Mouse (Mus musculus) layer of hippocampus, postnatal 14 days (tissue): ENCODE data around the gene Zfp78. TPM values are rescaled to one million over a fixed set of nuclear protein-coding genes. Genes with fewer than 3 reads are reported as not detected.
"Not testable (repeated sequence)": the region's sequence is repeated elsewhere in the genome, so short reads cannot be mapped to it uniquely, and the experiment has no call there.

Source experiments
- DNase-seq, 2 experiments: peaks; one replicate each; pipeline ENCODE4 v3.0.0; 2021 to 2022; ENCODE audit warnings: low spot score in 2 of 2, mixed read lengths in 1 of 2
- long read RNA-seq, 2 experiments: library from polyadenylated mRNA; stranded (forward); transcript quantifications; one replicate each; pipeline ENCODE4 v2.0.0; 2021
- total RNA-seq, 2 experiments: library from RNA; stranded (reverse); gene quantifications; 2 replicates each; pipeline ENCODE4 v1.2.3; 2021

The Zfp78 gene
- 1 to 10 TPM; 4.1 to 5.9 TPM for total RNA-seq
- long read RNA-seq, experiment 1, partial matches to known transcripts: 0 of 3 reads
- long read RNA-seq, experiment 1, other reads (novel, unspliced or antisense): 1 of 3 reads
- long read RNA-seq, experiment 2, partial matches to known transcripts: 1 of 6 reads
- long read RNA-seq, experiment 2, other reads (novel, unspliced or antisense): 5 of 6 reads

DNA sequence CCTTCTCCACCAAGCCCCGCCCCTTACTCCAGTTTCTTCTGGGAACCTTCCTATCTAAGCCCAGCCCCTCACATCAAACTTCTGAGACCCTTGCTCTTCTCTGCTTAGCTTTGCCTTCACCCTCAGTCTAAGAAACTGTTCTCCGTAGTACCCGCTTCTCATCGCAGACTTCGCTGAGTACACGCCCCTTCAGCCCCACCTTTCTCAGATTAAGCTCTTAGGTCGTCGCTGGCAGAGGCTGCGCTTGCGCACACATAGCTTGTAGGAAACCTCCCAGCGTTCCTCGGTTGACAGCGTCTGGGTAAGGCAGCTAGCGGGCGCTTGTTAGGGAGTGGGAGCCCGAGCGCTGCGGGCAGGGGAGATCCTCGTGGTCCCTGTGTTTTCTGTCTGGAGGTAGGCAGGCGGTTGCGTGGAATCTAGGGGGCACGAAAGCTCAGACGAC lies at the start of gene Zfp78:
Gene Zfp78 (plus strand): TSS at position 234 of the 442 bp plus-strand sequence.
- peak in 1 of 2 experiments; percentile 89 for DNase-seq

DNA sequence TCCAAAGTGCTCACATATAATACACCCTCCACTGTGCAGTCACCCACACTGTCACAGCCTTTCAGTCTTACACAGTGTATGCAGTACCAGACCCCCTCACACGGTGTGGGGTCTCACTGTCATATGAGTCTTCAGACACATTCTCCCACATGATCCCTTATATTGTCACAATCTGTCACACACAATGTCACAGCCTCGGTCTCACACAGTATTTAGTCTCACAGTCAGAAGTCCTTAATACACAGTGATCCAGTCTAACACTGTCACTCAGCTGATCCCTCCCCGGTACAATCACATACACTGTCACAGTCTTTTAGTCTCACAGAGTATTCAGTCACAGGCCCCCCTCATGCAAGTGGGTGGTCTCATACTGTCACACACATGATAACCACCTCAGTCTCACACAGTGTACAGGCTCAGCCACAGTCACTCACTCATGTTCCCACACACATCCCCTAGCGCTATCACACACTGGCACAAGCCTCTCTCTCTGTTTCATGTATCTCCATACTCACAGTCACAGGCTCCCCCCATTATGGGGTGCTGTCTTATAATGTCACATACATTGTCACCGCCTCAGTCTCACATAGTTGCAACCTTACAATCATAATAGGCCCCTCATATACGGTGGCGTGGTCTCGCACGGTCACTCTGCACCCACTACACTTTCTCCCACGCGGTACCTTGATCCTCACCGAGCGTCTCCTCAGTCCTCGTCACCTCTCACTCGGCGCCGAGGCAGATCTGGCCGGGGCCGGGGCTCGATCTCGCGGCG lies 32.4 kb upstream of the Zfp78 start:
- peak in 1 of 2 experiments; percentile 45 for DNase-seq

DNA sequence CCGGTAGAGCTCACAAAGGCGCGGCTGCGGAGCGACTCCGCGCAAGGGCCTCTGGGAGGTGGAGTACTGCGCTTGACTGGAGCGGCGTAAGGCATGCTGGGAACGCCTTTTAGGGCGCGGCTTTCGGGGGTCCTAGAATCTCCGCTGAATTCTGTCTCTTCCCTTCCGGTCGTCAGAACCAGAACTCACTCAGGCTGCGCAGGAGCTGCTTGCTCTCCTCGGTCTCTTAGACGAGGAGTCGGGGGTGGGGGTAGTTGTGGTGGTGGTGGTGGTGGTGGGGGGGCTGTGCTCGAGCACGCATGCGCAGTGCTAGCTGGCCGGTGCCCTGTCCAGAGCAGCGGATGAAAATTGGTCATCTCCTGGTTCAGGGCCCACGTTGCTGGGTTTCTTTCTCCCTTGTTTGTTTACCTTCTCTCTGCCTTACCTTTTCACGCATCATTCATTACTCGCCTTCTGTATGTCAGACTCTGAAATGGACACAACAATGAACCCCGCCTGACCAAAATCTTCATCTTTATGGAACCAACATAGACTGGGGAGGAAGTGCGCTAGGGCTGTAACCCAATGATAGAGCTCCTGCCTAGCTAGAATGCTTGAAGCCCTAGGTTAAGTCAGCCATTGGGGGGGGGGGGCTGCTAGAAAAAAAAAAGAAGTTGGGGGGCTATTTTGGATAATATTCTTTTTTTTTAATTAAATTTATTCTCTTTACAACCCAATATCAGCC lies 31.7 kb upstream of the Zfp78 start, which contains the start of gene Zfp583:
Gene Zfp583 (minus strand): TSS at position 53 of the 724 bp plus-strand sequence.
- DNase-seq: peak; percentile 88 to 91

DNA sequence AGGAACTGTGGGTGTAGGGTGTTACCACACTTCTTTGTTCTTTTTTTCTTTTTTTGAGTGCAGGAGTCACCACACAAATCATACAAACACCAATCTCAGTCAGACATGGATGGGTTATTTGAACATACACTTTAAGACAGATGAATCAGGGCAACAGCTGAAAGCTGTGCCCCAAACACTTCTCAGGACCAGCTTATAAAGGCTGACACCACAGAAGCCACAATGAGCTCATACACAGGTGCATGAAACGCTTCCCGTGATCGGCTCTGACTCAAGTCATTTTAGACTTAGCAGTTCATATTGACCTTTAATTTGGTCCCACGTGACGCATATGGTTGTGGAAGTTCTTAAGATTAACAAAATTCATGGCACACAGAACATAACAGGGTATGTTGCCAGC lies 23.2 kb upstream of the Zfp78 start:
- no peak for DNase-seq

DNA sequence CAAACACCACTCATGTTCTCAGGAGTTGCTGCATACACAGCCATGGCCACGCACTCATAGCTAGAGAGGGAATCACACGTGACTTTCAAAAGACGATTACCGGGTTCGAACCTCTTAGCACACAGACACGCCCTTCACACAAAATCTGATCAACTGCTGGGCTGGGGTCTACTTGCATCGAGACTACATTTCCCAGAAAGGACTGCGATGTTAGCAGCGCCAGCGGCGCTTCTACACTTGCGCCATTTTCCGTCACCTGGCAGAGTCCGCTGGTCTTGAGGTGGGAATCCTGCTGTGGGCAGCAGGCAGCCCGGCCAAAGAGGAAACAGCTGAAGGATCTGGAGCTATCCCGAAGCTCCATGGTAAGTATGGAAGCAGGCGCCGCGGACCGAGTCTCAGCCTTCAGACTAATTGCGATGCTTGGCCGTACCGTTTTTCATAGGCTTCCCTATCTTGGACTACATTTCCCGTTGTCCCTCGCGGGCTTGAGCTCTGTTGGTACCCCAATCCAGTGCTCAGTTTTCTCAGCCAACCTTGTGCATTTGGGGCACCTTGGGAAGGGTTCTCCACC lies 19.5 kb upstream of the Zfp78 start, which contains the start of gene Gm3854:
Gene Gm3854 (plus strand): TSS at position 259 of the 571 bp plus-strand sequence.
- DNase-seq: peak; percentile 85 to 86

DNA sequence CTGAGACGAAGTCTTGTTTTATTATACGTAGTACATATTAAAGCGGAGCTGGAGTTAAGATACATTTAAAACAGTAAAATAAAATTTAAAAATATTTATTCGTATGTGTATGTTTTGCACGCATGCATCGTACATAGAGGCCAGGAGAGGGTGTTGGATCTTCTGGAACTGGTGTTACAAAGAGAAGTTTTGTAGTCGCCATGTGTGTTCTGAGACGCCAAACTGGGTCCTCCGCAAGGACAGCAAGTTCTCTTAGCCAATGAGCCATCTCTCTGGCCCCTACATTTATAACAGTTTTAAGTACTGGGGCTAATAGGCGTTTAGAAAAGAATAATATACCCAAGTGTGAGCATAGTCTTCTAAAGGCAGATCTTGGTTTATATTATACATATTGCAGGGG lies 19.0 kb upstream of the Zfp78 start:
- no peak for DNase-seq

DNA sequence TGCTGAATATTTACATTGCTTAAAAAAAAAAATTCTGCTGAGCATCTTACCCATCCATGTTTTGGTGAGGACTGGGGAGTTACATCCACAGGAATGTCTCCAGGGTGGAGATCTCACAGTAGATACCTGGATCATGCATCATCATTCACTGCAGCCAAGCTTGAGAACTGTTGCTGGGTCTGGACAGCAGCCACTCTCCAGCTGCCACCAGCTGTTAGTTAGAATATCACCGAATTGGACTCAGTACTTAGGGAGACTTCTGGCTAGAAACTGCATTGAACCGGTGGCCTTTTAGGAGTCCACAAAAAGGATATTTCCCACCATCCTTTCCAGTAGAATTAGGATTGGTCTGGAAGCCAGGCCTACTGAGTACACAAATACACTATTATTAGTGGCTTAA lies 5.0 kb upstream of the Zfp78 start:
- no peak for DNase-seq

DNA sequence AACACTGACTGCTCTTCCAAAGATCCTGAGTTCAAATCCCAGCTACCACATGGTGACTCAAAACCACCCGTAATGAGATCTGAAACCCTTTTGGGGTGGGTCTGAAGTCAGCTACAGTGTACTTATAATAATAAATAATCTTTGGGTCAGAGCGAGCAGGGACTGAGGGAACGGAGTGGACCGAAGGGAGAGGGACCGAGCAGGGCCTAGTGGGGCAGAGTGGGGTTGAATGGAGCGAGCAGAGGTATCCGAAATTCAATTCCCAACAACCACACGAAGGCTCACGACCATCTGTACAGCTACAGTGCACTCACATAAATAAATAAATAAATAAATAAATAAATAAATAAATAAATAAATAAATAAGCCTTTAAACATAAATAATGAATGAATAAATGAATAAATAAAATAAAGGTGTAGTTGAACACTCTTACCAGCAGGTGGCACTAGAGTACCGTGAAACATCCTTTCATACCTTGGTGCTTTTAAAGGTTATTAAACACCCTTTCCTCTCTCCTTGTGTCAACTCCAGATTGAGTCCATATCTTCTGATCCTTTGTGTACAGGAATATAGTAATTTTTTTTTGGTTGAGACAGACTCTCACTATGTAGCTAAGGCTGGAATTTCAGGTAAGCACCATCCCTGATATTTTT lies 4.0 kb upstream of the Zfp78 start:
- peak in 1 of 2 experiments; percentile 67 for DNase-seq

DNA sequence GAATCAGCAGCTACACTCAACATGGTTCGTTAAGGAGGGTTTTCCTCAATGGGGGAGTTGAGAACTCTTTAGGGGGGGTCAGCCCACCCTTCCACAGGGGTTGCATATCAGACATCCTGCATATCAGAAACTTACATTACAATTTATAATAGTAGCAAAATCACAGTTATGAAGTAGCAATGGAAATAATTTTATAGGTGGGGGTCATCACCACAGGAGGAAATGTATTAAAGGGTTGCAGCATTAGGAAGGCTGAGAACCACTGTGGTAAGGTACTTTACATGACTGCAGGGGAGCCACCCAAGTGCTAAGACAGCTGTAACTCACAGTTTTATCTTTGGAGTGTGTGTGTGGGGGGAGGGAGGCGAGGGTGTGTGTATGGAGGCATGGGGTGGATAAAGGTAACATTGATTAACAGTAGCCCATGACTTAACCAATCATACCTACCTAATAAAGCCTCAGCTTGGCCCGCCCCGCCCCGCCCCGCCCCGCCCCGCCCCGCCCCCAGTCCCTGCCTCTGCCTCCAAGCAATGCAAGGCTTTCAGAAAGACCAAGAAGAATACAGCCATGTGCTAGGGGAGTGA lies 2.5 kb upstream of the Zfp78 start:
- DNase-seq: no peak

DNA sequence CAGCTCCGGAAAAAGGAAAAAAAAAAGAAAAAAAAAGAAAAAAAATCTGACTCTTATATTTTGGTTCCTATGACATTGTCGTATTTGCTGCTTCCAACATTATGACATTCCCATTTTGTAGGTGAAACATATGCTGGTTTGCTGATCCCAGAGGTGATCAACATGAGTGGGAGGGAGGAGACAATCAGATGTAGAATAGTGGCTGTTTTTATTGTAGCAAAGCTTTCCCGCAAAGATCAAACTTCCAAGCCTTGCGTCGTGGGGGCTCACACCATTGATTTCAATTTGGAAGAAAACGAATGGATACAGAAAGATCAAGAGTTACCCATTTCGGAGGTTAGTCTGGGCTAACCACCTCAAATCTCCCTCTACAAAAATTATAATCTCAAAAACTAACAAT lies 1.3 kb upstream of the Zfp78 start:
- no peak for DNase-seq

DNA sequence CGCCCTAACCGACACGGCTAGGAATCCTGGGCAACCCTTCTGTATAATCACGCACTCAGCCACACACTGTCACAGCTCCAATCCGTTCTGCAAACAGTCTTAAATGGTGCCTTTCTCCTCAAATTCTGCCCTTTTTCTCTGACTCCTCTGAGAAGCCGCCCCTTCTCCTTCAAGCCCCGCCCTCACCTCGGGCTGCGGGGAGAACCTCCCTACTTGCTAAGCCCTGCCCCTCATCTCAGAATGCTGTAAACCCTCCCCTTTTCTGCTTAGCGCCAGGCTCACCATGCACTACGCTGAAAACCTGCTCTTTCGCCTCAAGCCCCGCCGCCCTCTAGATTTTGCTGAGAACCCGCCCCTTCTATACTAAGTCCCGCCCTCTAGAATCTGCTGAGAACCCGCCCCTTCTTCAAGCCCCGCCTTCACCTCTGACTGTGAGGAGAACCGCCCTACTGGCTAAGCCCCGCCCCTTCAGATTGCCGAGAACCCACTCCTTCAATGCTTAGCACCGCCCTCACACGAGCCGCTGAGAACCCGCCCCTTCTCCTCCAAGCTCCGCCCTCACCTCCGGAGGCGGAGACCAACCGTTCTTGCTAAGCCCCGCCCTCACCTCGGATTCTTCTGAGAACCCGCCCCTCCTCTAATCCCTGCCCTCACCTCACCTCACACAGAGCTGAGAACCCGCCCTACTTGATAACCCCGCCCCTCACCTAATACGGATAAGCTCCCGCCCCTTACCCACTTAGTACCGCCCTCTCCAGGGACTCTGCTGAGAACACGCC lies 623 bp upstream of the Zfp78 start:
- peak; percentile 95 to 99 for DNase-seq

DNA sequence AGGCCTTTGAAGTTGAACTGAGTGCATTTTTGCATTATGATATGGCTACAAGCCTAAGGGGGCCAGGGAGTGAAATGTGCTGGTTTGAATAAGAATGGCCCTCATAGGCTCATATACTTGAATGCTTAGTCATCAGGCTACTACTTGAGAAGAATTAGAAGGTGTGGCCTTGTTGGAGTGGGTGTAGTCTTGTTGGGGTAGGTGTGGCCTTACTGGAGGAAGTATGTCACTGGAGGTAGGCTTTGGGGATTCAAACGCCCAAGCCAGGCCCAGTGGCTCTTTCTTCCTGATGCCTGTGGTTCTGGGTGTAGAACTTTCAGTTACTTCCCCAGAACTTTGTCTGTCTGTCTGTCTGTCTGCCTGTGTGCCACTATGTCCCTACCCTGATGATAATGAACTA lies 1.7 kb downstream of the Zfp78 start:
- DNase-seq: no peak

DNA sequence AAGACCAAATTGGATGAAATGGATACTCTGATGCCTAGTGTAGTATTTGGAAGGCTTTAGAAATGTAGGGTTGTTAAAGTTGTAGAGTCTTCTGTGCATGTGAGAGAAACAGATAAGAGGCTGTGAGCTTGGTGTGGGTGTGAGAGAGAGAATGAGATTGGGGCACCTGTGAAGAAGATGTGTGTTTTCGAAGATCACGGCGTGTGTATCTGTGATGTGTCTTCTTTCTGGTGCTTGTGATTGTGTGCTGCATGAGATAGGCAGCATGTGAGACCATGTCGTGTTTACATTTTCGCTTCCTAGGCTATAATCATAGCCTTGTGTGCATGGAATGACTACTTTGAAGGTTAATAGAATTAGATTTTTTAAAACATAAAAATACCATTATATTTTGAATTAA lies 4.1 kb downstream of the Zfp78 start:
- no peak for DNase-seq

DNA sequence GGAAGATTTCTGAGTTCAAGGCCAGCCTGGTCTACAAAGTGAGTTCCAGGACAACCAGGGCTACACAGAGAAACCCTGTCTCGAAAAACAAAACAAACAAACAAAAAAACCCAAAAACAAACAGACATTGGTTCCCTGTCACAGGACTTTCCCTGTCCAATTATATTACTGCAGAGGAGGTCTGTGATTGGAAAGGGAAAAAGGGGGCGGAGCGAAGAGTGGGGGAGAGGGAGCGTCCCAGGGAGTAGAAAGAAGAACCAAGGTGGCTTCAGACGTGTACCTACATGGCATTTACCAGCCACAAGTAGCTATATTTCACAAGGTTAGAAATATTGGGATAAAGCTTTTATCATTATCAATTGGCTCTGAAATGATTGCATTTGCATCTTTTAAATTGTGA lies 5.1 kb downstream of the Zfp78 start:
- not testable (repeated sequence) for DNase-seq

DNA sequence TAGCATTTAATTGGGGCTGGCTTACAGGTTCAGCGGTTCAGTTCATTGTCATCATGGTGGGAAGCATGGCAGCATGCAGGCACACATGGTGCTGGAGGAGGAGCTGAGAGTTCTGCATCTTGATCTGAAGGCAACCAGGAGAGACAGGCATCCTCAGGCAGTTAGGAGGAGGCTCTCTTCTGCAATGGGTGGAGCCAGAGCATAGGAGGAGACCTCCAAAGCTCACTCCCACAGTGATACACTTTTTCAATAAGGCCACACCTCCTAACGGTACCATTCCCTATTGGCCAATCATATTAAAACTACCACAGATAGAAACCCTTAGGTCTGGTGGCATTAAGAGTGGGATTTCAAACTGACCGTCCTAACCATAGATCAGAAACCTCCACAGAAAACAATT lies 6.4 kb downstream of the Zfp78 start:
- no peak for DNase-seq

DNA sequence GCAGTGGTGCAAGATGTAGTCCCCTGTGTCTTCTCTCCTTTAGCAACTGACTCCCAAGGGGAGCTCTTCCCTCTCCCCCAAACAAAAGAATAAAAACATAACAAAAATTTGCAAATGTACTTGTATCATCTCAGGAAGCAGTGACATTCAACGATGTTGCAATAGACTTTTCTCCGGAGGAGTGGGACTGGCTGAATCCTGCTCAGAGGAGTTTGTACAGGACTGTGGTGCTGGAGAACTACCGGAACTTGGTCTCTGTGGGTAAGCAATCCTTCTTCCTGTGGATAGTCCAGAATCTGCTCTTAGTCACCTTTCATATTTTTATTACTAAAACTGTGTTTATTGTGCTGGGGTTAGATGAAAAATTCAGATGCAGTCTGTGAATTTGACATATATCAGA lies 9.9 kb downstream of the Zfp78 start:
- DNase-seq: no peak

DNA sequence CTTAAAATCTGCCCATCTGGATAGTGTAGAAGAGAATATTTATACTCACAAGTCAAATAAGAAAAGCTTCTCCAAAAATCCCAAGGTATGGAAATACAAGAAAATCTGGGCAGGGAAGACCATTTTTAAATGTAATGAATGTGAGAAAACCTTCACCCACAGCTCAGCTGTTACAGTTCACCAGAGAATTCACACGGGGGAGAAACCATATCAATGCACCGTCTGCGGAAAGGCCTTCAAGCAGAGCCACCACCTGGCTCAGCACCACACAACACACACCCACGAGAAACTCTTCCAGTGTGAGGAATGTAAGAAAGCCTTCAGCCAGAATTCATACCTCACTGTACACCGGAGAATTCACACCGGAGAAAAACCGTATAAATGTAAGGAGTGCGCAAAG lies 15.4 kb downstream of the Zfp78 start:
- no peak for DNase-seq

DNA sequence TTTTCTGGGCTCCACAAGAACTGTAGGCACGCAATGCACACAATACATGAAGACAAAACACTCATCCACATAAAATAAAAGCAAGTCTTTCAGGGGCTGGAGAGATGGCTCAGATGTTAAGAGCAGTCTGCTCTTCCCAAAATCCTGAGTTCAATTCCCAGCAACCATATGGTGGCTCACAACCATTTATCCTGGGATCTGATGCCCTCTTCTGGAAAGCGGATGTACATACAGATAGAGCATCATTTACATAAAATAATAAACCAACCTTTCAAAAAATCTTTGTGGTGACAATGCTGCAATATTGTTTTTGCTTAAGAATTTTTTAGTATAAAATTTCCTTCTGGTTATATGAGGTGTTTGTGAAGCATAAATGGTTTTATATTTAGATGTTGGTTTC lies 18.4 kb downstream of the Zfp78 start:
- DNase-seq: no peak

DNA sequence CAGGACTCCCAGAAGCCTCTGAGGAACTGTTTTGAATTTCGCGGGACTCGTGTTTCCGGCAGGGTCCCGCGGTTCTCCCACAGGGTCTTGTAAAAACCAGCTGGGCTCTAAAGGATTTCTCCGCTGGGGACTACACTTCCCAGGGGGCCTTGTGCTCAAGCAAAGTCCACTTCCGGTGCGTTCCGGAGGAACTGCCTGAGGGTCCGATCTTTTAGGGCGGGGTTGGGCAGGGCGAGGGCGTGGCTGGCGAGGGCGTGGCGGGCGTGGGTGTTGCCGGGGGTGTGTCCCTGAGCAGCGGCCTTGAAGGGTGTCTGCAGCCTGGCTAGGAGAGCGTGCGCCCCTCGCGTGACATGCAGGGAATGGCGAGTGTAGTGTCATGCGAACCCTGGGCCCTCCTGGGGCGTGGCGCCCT lies 20.0 kb downstream of the Zfp78 start, which contains the start of gene Zfp28:
Gene Zfp28 (plus strand): TSS at position 252 of the 412 bp plus-strand sequence.
- DNase-seq: peak; percentile 86 to 95

DNA sequence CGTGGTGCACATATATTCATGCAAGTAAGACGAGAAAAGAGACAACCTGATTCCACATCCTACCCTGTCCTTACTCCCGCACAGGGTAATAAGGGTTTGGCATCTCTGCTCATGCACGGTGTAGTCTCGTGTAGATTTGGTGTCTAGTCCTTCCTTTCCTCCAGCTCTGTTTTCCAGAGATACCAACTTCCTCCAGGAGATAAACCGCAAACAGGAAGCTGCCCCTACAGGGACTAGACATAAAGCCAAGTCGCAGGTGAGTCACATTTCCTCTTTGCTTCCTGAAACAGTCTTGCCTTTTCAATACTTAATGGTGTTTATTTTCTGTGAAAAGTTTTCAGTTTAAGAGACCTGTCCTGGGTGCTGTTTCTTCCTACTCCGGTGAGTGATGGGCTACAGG lies 20.9 kb downstream of the Zfp78 start:
- no peak for DNase-seq
